Mouse (Mus musculus): Measurements from ENCODE around the gene Gm10974.

- TF ChIP-seq CTCF (IDR thresholded peaks at IDR 0.05; ENCODE audit: low read depth), result no peak
- TF ChIP-seq EP300 (IDR thresholded peaks at IDR 0.05; ENCODE audit: low read depth), result no peak
Observed at GRCm38 (mm10) chr7:66404802-66405201, 39.1 kb downstream of the Gm10974 start.
